Mouse (Mus musculus) lung, postnatal 0 days (tissue): ENCODE data around the gene Sf3a2. TPM values are rescaled to one million over a fixed set of nuclear protein-coding genes. Genes with fewer than 3 reads are reported as not detected.
"Not testable (repeated sequence)": the region's sequence is repeated elsewhere in the genome, so short reads cannot be mapped to it uniquely, and the experiment has no call there.

Source experiments
- ATAC-seq: fragments of 200-750 bp; cut with Nextera tagmentation; 2 replicates; pipeline ENCODE4 v1.8.0; 2017; ENCODE audit warnings: moderate library complexity
- DNase-seq: peaks from one replicate; pipeline ENCODE4 v3.0.0-alpha.2; 2016; ENCODE audit warnings: low spot score
- H3K27ac ChIP-seq: fragments of 300-500 bp; sonication (generic); 2 replicates; pipeline ENCODE4 v1.5.1; 2014; ENCODE audit warnings: antibody characterized with exemption, mild to moderate bottlenecking, low read length, mixed read lengths
- H3K27me3 ChIP-seq: fragments of 300-500 bp; sonication (generic); replicated peaks from 2 replicates; pipeline ENCODE4 v1.6.1; 2014; ENCODE audit warnings: low read length, mixed read lengths; ENCODE audit not compliant: insufficient read depth
- H3K36me3 ChIP-seq: fragments of 300-500 bp; sonication (generic); 2 replicates; pipeline ENCODE4 v1.6.1; 2014; ENCODE audit warnings: low read length, mixed read lengths; ENCODE audit not compliant: insufficient read depth
- H3K4me1 ChIP-seq: fragments of 300-500 bp; sonication (generic); 2 replicates; pipeline ENCODE4 v1.6.1; 2014; ENCODE audit warnings: antibody characterized with exemption, low read depth, low read length, mixed read lengths; ENCODE audit not compliant: insufficient read depth
- H3K4me2 ChIP-seq: fragments of 300-500 bp; sonication (generic); replicated peaks from 2 replicates; pipeline ENCODE4 v1.6.1; 2014; ENCODE audit warnings: low read depth, mild to moderate bottlenecking, low read length, moderate library complexity, mixed read lengths
- H3K4me3 ChIP-seq: fragments of 300-500 bp; sonication (generic); 2 replicates; pipeline ENCODE4 v1.5.1; 2014; ENCODE audit warnings: low read depth, low read length
- H3K9ac ChIP-seq: fragments of 300-500 bp; sonication (generic); replicated peaks from 2 replicates; pipeline ENCODE4 v1.6.1; 2014; ENCODE audit warnings: low read depth, mild to moderate bottlenecking
- H3K9me3 ChIP-seq: fragments of 300-500 bp; sonication (generic); 2 replicates; pipeline ENCODE4 v1.6.1; 2016; ENCODE audit warnings: low read length, mixed read lengths
- CTCF ChIP-seq: IDR thresholded peaks from 2 replicates; pipeline ENCODE4 v1.5.1; 2016; ENCODE audit warnings: antibody characterized with exemption, mild to moderate bottlenecking
- EP300 ChIP-seq: IDR thresholded peaks from 2 replicates; pipeline ENCODE4 v1.6.1; 2016; ENCODE audit warnings: antibody characterized with exemption, mild to moderate bottlenecking, control low read depth
- WGBS: fragments of 180-500 bp; shearing (Covaris S2); extraction: QIAGEN DNeasy Blood & Tissue Kit; methylation state at CpG from one replicate; pipeline ENCODE4 v1.1.7; 2014; 5-methylcytosine and 5-hydroxymethylcytosine counted together
- polyA plus RNA-seq: library from polyadenylated mRNA; unstranded; fragments of >200 nt; fragmentation: Nextera tagmentation; extraction: Ambion mirVana; gene quantifications from 2 replicates; pipeline ENCODE4 v1.2.1, GENCODE M21; 2015

The Sf3a2 gene
- polyA plus RNA-seq, 1 experiment from 2014 or later, result 29.4 TPM

GRCm38 (mm10) chr10:80827870-80828420, 29.9 kb downstream of the Sf3a2 start:
- DNase-seq (no peak), ATAC-seq (no peak)
- Histone ChIP-seq H3K9me3 (no peaks in the 10 kb centered on the region), H3K27ac (no peak overlapping the region), H3K4me2 (peak overlapping the region; percentile 68), H3K4me1 (no peaks in the 10 kb centered on the region), H3K4me3 (peak overlapping the region; percentile 71), H3K27me3 (no peaks in the 10 kb centered on the region), H3K36me3 (0 out of 2 replicates have a peak, but pooled peaks cover 4% of the 10 kb centered on the region), H3K9ac (peak overlapping the region; percentile 92)
- 55% methylated on average over 9 of the region's 10 CpGs for WGBS
- TF ChIP-seq EP300, result no peak

- DNase-seq, H3K9me3 ChIP-seq, H3K27ac ChIP-seq, H3K27me3 ChIP-seq, H3K9ac ChIP-seq, ATAC-seq, H3K36me3 ChIP-seq, H3K4me3 ChIP-seq, H3K4me1 ChIP-seq: not testable (repeated sequence)
- H3K4me2 ChIP-seq, result peak overlapping the region; percentile 68; the same call in 1 of the 2 replicates
- 74% methylated on average over 9 of the region's 9 CpGs for WGBS
Observed at GRCm38 (mm10) chr10:80828587-80828986, 30.6 kb downstream of the Sf3a2 start.

GRCm38 (mm10) chr10:80829359-80830278, 31.6 kb downstream of the Sf3a2 start:
- H3K9ac ChIP-seq, result 0 out of 2 replicates have a peak overlapping the region, but pooled peaks have one; percentile 12
- TF ChIP-seq EP300 (no peak), CTCF (no peak)
- WGBS, result 39% methylated on average over 1 of the region's 1 CpGs
- no peaks in the 10 kb centered on the region for H3K4me1 ChIP-seq
- 0 out of 2 replicates have a peak, but pooled peaks cover 4% of the 10 kb centered on the region for H3K36me3 ChIP-seq
- ATAC-seq (no peak), DNase-seq (no peak)
- no peaks in the 10 kb centered on the region for H3K9me3 ChIP-seq
- H3K4me2 ChIP-seq, result no peak overlapping the region
- no peak overlapping the region for H3K27ac ChIP-seq
- H3K4me3 ChIP-seq, result no peak overlapping the region
- peaks cover 5% of the 10 kb centered on the region; the same call in 1 of the 2 replicates for H3K27me3 ChIP-seq

- no peak overlapping the region for H3K27ac ChIP-seq
- H3K4me1 ChIP-seq, result no peaks in the 10 kb centered on the region
- H3K9ac ChIP-seq, result no peak overlapping the region
- no peak overlapping the region for H3K4me3 ChIP-seq
- WGBS, result 6% methylated on average over 9 of the region's 9 CpGs
- peaks cover 19% of the 10 kb centered on the region; the same call in 1 of the 2 replicates for H3K27me3 ChIP-seq
- 0 out of 2 replicates have a peak, but pooled peaks cover 4% of the 10 kb centered on the region for H3K36me3 ChIP-seq
- no peaks in the 10 kb centered on the region for H3K9me3 ChIP-seq
- no peak for TF ChIP-seq EP300
- TF ChIP-seq CTCF, result no peak
- no peak; the same call in 1 of the 2 replicates for ATAC-seq
- DNase-seq, result peak; percentile 72
- H3K4me2 ChIP-seq, result no peak overlapping the region
Observed at GRCm38 (mm10) chr10:80831136-80831535, 33.1 kb downstream of the Sf3a2 start.

GRCm38 (mm10) chr10:80832818-80833217, 34.8 kb downstream of the Sf3a2 start:
- Histone ChIP-seq H3K4me3 (no peak overlapping the region), H3K27ac (no peak overlapping the region), H3K27me3 (peaks cover 19% of the 10 kb centered on the region; the same call in 1 of the 2 replicates), H3K9me3 (no peaks in the 10 kb centered on the region), H3K4me2 (no peak overlapping the region), H3K36me3 (0 out of 2 replicates have a peak, but pooled peaks cover 4% of the 10 kb centered on the region), H3K9ac (no peak overlapping the region), H3K4me1 (no peaks in the 10 kb centered on the region)
- no peak for TF ChIP-seq EP300
- TF ChIP-seq CTCF, result no peak
- DNase-seq (no peak), ATAC-seq (no peak)
- 56% methylated on average over 6 of the region's 7 CpGs for WGBS

- WGBS, result 64% methylated on average over 29 of the region's 30 CpGs
- no peaks in the 10 kb centered on the region for H3K4me1 ChIP-seq
- H3K27me3 ChIP-seq, result peaks cover 19% of the 10 kb centered on the region; the same call in 1 of the 2 replicates
- TF ChIP-seq CTCF (no peak), EP300 (no peak)
- no peaks in the 10 kb centered on the region for H3K36me3 ChIP-seq
- no peak overlapping the region for H3K4me2 ChIP-seq
- H3K4me3 ChIP-seq, result no peak overlapping the region
- H3K27ac ChIP-seq, result no peak overlapping the region
- H3K9ac ChIP-seq, result no peak overlapping the region
- H3K9me3 ChIP-seq, result no peaks in the 10 kb centered on the region
- ATAC-seq (no peak), DNase-seq (no peak)
Observed at GRCm38 (mm10) chr10:80835617-80836016, 37.6 kb downstream of the Sf3a2 start.
